Mouse (Mus musculus) liver, embryonic 13.5 days (tissue): Measurements from ENCODE around the gene Zfp619. TPM values are rescaled to one million over a fixed set of nuclear protein-coding genes. Genes with fewer than 3 reads are reported as not detected.

Experiments used
- polyA plus RNA-seq: library from polyadenylated mRNA; unstranded; fragments of >200 nt; fragmentation: Nextera tagmentation; extraction: Ambion mirVana; gene quantifications from 2 replicates; pipeline ENCODE4 v1.2.1, GENCODE M21; 2015

Zfp619 gene
- polyA plus RNA-seq, 1 experiment from 2014 or later, result 0.18 TPM

Other genes starting within 250 kb of the Zfp619 start
- not detected in 2 replicates for gene Gm5114, start 104.6 kb upstream of the Zfp619 start, polyA plus RNA-seq